Mouse (Mus musculus) right cerebral cortex, postnatal 14 days (tissue): ENCODE results near the gene Kcnh7.

Experiments used
- DNase-seq: peaks from one replicate; pipeline ENCODE4 v3.0.0; 2022

Kcnh7 gene

DNA sequence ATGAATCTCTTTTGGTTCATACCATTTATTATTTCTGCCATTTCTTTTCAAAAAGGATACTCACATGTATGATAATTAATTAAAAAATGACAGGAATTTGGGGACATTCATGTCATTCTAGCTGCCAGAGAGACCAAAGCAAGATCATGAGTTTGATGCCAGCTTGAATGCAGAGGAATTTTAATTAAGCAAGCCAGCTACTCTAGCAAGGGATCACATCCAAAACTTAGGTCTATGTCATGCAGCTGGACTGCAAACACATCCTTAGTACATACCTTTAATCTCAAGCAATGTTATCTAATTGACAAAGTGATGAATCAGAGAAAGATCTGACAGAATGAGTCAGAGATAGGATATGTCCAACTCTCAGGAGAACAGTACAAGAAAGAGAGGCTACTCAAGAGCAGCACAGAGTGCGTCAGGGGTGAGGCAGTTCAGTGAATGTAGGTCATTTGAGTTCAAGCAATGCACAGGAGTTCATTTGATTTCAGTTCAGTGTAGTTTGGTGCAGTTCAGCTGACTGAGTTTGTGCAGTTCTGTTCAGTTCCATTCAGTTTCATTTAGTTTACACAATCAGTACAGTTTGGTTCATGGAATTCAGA, 248.7 kb downstream of the Kcnh7 start:
- DNase-seq: no peak

DNA sequence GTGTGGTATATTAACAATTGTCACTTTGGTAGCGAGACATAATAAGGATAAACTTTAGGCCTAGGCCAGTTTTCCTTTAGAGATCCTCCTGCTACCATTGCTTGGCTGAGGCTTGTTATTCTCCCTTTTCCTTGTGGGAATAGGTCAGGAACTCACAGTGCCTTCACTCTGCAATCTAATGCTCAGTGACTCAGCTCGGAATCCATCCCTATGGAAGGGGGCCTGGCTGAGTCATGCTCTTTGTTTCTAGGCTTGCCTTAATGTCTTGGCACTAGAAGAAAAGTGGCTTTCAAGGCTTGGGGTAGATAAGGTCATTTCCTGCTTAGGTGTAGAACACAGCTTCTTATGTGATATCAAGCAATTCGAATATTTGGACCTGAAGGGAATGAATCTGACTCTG, 255.6 kb downstream of the Kcnh7 start:
- DNase-seq: no peak

DNA sequence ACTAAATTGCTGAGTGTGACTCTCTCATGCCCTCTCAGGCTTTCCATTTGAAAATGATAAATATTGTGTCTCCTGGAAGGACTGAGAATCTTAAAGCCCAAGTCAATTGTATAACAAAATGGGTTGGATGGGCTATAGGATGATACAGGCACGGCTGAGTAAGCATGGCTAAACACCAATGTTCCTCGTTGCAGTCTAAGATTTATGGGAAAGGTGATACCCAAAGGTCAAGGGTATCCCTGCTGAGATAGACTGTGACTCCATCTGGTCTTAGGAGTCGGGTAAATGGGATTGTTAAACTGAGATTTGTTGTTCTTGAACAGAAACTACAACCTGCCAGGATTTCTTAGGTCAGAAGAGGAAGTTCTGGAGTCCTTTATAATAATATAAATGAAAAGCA, 256.0 kb downstream of the Kcnh7 start:
- no peak for DNase-seq

GRCm38 (mm10) chr2:62923803-62924202, 260.3 kb downstream of the Kcnh7 start:
- no peak for DNase-seq

GRCm38 (mm10) chr2:62907688-62908087, 276.4 kb downstream of the Kcnh7 start:
- DNase-seq: no peak

- DNase-seq: no peak
Observed at GRCm38 (mm10) chr2:62902363-62903353, 281.4 kb downstream of the Kcnh7 start.

GRCm38 (mm10) chr2:62878763-62879162, 305.3 kb downstream of the Kcnh7 start:
- DNase-seq: no peak

- DNase-seq: no peak
Observed at GRCm38 (mm10) chr2:62855391-62855790, 328.7 kb downstream of the Kcnh7 start.

DNA sequence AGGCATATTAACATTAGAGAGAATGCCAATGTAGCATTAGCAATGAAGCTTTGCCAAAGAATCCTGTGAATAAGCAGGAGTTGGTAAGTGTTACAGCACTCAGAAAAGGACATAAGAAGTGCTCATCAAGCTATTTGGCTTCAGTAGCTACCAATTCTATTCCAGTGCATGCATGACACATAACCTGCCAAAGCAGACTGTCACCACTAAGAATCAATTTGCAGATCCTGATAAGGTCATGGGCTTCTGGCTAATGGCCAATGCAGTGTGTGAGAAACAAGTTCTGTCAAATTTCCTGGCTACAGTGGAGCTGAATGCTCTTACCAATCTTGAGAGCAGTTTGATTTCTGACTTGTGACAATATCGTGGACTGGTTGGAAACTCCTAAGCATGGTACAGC, 341.5 kb downstream of the Kcnh7 start:
- DNase-seq: no peak

DNA sequence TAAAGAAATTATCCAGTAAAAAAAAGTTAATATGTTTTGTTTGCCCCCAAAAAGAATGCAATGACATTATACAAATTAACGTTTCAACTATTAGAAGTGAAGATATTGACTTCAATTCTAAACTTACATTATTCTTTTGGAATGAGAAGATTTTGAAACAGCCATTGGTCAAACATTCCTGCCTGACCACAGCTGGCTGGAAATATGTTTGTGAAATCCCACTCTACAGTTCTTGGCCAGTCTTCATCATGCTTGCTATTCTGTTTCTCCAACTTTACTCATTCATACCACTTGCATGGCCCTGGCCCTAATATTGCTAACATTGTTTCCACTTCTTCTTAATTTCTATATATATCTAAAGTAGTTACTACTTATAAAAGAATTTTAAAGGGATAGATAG, 349.8 kb downstream of the Kcnh7 start:
- DNase-seq: no peak

DNA sequence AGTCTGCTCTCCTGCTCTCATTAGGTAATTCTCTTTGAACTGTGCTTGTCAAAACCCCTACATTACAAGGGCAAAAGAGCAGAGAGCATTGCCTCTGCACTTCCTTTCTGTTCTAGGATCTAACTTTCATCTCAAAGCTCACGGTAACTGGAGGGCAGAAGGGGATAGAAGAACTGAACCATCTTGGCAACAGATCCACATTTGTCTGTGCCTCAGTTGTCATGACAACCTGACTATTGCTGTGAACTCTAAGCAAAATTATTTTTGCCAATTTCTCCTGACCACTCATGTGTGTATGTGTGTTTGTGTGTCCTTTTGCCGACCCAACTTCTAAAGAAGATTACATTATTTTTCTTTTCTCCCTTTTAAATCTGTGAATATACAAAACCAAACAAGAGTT, 364.9 kb downstream of the Kcnh7 start:
- no peak for DNase-seq

DNA sequence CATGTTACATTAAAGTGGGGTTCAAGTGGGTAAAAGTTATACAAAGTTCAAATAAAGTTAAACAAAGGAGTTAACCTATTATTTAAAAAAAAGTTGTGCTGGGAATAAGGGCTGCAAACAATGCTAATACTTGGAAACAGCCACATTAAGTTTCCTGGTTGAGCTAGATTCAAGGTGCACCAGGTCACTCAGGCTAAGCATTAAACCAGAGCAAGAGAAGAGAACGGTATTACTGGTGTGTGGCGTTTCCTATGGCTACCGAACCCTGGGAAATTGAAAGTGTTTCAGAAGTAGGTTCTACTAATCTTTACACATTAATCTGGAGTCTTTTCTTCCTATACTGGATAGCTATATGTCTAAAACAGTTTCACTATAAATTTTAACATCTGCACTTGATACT, 368.1 kb downstream of the Kcnh7 start:
- DNase-seq: no peak

GRCm38 (mm10) chr2:62808813-62809212, 375.3 kb downstream of the Kcnh7 start:
- DNase-seq: peak; percentile 9

DNA sequence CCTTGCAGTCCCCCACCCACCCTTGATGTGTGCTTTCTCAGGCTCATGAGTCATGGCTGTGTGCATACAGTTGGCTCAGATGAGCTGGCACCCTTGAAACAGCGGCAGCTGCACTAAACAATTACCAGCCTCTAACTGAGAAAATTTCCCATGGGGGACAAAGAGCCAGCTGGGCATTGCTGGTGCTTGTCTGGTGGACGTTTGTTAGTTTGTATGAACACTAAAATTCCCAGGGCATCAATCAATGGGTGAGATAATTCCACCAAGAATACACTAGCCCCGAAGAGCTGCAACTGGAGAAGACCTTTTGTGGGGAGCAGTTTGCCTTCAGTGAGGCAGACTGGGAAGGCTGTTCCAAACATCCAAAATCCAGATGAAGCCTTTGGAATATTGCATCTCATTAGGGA, 376.6 kb downstream of the Kcnh7 start:
- peak; percentile 23 for DNase-seq

- DNase-seq: peak; percentile 21
Observed at GRCm38 (mm10) chr2:62806931-62807330, 377.2 kb downstream of the Kcnh7 start.

DNA sequence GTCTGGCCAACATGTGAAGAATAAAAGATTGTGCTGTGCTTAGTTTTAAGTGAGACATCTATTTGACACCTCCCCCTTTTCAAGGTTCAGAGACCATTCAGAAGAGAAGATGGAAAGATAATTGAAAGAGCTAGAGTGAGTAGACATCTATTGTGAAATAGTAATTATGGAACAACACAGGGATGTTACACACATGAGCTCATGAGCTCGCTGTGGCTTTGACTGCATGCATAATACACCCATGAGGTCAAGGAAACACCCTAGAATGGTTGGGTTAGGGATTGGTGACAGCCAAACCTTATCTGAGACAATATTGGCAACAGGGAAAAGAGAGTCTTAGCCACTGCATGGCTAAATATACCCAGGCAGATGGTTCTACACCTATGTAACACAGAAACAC, 380.1 kb downstream of the Kcnh7 start:
- no peak for DNase-seq

DNA sequence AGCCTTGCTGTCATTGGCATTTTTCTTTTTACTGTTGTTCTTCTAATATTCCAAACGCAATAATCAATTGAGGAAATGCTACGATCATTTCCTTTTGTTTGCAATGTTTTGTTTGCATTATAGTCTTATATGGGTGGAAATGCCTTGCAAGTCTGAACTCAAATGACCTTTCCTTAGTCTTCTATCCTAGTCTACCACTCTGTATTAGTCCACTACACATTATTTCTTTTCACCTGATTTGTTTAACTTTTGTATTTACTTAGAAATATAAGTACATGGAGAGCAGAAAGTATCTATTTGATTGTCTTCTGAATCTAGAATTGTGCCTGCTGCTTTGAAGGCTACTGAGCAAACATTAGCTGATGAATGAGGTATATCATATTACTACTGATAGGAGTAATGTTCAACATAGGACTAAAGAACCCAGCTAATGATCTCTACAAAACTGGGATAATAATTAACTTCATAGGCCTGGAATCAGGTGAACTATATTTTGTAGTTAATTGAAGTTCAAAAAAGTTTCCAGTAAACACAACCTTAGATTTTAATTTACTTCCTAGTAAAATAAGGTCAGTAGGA, 399.5 kb downstream of the Kcnh7 start:
- no peak for DNase-seq

- no peak for DNase-seq
Observed at GRCm38 (mm10) chr2:62746256-62746655, 437.8 kb downstream of the Kcnh7 start.

- no peak for DNase-seq
Observed at GRCm38 (mm10) chr2:62743098-62743497, 441.0 kb downstream of the Kcnh7 start.

- no peak for DNase-seq
Observed at GRCm38 (mm10) chr2:62730671-62731070, 453.4 kb downstream of the Kcnh7 start.

GRCm38 (mm10) chr2:62727732-62728131, 456.4 kb downstream of the Kcnh7 start:
- DNase-seq: no peak

DNA sequence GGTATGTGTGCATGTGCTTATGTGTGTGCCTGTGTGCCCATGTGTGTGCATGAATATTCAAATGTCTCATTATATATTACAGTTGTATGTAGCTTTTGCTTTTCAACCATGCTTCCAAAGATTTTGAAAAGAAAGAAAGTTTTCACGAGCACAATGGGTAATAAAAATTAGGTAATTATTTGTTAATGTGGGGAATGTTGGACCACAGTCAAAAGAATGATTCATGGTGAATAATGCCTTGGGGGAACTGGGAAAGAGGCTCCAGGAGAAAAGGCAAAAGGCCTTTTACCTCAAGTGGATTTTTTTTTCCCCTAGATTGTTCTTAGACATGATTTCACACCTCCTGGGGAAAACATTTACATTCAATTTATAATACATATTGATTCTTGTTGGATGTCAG, 458.1 kb downstream of the Kcnh7 start:
- DNase-seq: no peak

GRCm38 (mm10) chr2:62718411-62718810, 465.7 kb downstream of the Kcnh7 start:
- DNase-seq: no peak

- DNase-seq: no peak
Observed at GRCm38 (mm10) chr2:62717270-62717669, 466.8 kb downstream of the Kcnh7 start.
